Mouse (Mus musculus) midbrain, embryonic 11.5 days (tissue): Measurements from ENCODE around the gene Rdh11. TPM values are rescaled to one million over a fixed set of nuclear protein-coding genes. Genes with fewer than 3 reads are reported as not detected.

Experiments used
- ATAC-seq: fragments of 200-750 bp; cut with Nextera tagmentation; 2 replicates; pipeline ENCODE4 v1.8.0; 2017; ENCODE audit warnings: moderate TSS enrichment, moderate library complexity; ENCODE audit not compliant: low FRiP score
- DNase-seq: peaks from one replicate; pipeline ENCODE4 v3.0.0; 2015; ENCODE audit warnings: low spot score; ENCODE audit errors: missing footprints
- H3K27ac ChIP-seq: fragments of 300-500 bp; sonication (generic); 2 replicates; pipeline ENCODE4 v1.5.1; 2014; ENCODE audit warnings: low read depth, low read length
- H3K27me3 ChIP-seq: fragments of 300-500 bp; sonication (generic); 2 replicates; pipeline ENCODE4 v1.6.1; 2014; ENCODE audit warnings: mild to moderate bottlenecking, low read length, moderate library complexity, mixed read lengths; ENCODE audit not compliant: control insufficient read depth, insufficient read depth
- H3K36me3 ChIP-seq: fragments of 300-500 bp; sonication (generic); 2 replicates; pipeline ENCODE4 v1.6.1; 2014; ENCODE audit warnings: mild to moderate bottlenecking, low read length, moderate library complexity, mixed read lengths; ENCODE audit not compliant: control insufficient read depth, insufficient read depth
- H3K4me1 ChIP-seq: fragments of 300-500 bp; sonication (generic); 2 replicates; pipeline ENCODE4 v1.6.1; 2014; ENCODE audit warnings: low read length; ENCODE audit not compliant: control insufficient read depth, insufficient read depth
- H3K4me2 ChIP-seq: fragments of 300-500 bp; sonication (generic); 2 replicates; pipeline ENCODE4 v1.6.1; 2014; ENCODE audit warnings: mild to moderate bottlenecking, moderate library complexity
- H3K4me3 ChIP-seq: fragments of 300-500 bp; sonication (generic); 2 replicates; pipeline ENCODE4 v1.5.1; 2014; ENCODE audit warnings: low read depth, low read length
- H3K9ac ChIP-seq: fragments of 300-500 bp; sonication (generic); 2 replicates; pipeline ENCODE4 v1.6.1; 2014; ENCODE audit warnings: low read length
- H3K9me3 ChIP-seq: fragments of 300-500 bp; sonication (generic); 2 replicates; pipeline ENCODE4 v1.6.1; 2016; ENCODE audit warnings: low read length; ENCODE audit not compliant: control insufficient read depth
- WGBS: fragments of 180-500 bp; shearing (Covaris S2); extraction: QIAGEN DNeasy Blood & Tissue Kit; methylation state at CpG from one replicate; pipeline ENCODE4 v1.1.7; 2014; 5-methylcytosine and 5-hydroxymethylcytosine counted together
- polyA plus RNA-seq: library from polyadenylated mRNA; unstranded; fragments of >200 nt; fragmentation: Nextera tagmentation; extraction: Ambion mirVana; gene quantifications from 2 replicates; pipeline ENCODE4 v1.2.1, GENCODE M21; 2014

Gene Rdh11
- 28.9 and 31.1 TPM in 2 replicates for polyA plus RNA-seq

- no peaks in the 10 kb centered on the region for H3K9me3 ChIP-seq
- ATAC-seq (peak; percentile 33; the same call in 1 of the 2 replicates), DNase-seq (no peak)
- peaks cover 2% of the 10 kb centered on the region for H3K36me3 ChIP-seq
- H3K27ac ChIP-seq, result 0 out of 2 replicates have a peak within 1 kb of the TSS, but pooled peaks have one; percentile 14
- no peaks in the 10 kb centered on the region for H3K27me3 ChIP-seq
- WGBS, result 61% methylated on average over 6 of the region's 6 CpGs
- peak within 1 kb of the TSS; percentile 67 for H3K9ac ChIP-seq
- peak within 1 kb of the TSS; percentile 65 for H3K4me2 ChIP-seq
- peaks cover 8% of the 10 kb centered on the region for H3K4me1 ChIP-seq
- H3K4me3 ChIP-seq, result peak within 1 kb of the TSS; percentile 71
Measured at GRCm38 (mm10) chr12:79192193-79192592, at the start of gene Rdh11. Rdh11 (minus strand) TSS chr12:79192293.

GRCm38 (mm10) chr12:79235485-79236080, 43.5 kb upstream of the Rdh11 start:
- no peak overlapping the region for H3K9ac ChIP-seq
- no peak for DNase-seq
- no peak overlapping the region for H3K27ac ChIP-seq
- H3K4me1 ChIP-seq, result peaks cover 3% of the 10 kb centered on the region; the same call in 1 of the 2 replicates
- H3K9me3 ChIP-seq, result no peaks in the 10 kb centered on the region
- ATAC-seq, result no peak
- no peak overlapping the region for H3K4me2 ChIP-seq
- no peak overlapping the region for H3K4me3 ChIP-seq
- peaks cover 9% of the 10 kb centered on the region; the same call in 1 of the 2 replicates for H3K36me3 ChIP-seq
- WGBS, result 78% methylated on average over 11 of the region's 11 CpGs
- no peaks in the 10 kb centered on the region for H3K27me3 ChIP-seq

- Histone ChIP-seq H3K36me3 (no peaks in the 10 kb centered on the region), H3K9me3 (no peaks in the 10 kb centered on the region), H3K4me1 (no peaks in the 10 kb centered on the region), H3K4me2 (no peak overlapping the region), H3K9ac (no peak overlapping the region), H3K27me3 (no peaks in the 10 kb centered on the region), H3K4me3 (no peak overlapping the region), H3K27ac (no peak overlapping the region)
- WGBS, result 77% methylated on average over 5 of the region's 5 CpGs
- DNase-seq, result no peak
- ATAC-seq, result no peak
Measured at GRCm38 (mm10) chr12:79217511-79217910, 25.4 kb upstream of the Rdh11 start.

- H3K36me3 ChIP-seq, result no peaks in the 10 kb centered on the region
- DNase-seq (no peak), ATAC-seq (no peak)
- 96% methylated on average over 8 of the region's 8 CpGs for WGBS
- H3K4me2 ChIP-seq, result no peak overlapping the region
- no peak overlapping the region for H3K27ac ChIP-seq
- H3K4me3 ChIP-seq, result no peak overlapping the region
- no peak overlapping the region for H3K9ac ChIP-seq
- H3K9me3 ChIP-seq, result no peaks in the 10 kb centered on the region
- H3K27me3 ChIP-seq, result no peaks in the 10 kb centered on the region
- H3K4me1 ChIP-seq, result no peaks in the 10 kb centered on the region
Measured at GRCm38 (mm10) chr12:79211447-79211846, 19.4 kb upstream of the Rdh11 start.

GRCm38 (mm10) chr12:79208703-79209464, 16.8 kb upstream of the Rdh11 start, which contains the start of gene Rdh12:
Rdh12 (plus strand) TSS chr12:79208914.
- H3K4me3 ChIP-seq, result peak within 1 kb of the TSS; percentile 37
- H3K36me3 ChIP-seq, result no peaks in the 10 kb centered on the region
- ATAC-seq (peak; percentile 64; the same call in 1 of the 2 replicates), DNase-seq (peak; percentile 95)
- H3K4me1 ChIP-seq, result no peaks in the 10 kb centered on the region
- peak within 1 kb of the TSS; percentile 54 for H3K9ac ChIP-seq
- 5% methylated on average over 13 of the region's 13 CpGs for WGBS
- peak within 1 kb of the TSS; percentile 65 for H3K4me2 ChIP-seq
- H3K9me3 ChIP-seq, result no peaks in the 10 kb centered on the region
- no peaks in the 10 kb centered on the region for H3K27me3 ChIP-seq
- H3K27ac ChIP-seq, result no peak within 1 kb of the TSS

GRCm38 (mm10) chr12:79201882-79202281, 9.8 kb upstream of the Rdh11 start:
- no peaks in the 10 kb centered on the region for H3K4me1 ChIP-seq
- no peak overlapping the region for H3K4me3 ChIP-seq
- no peak overlapping the region for H3K27ac ChIP-seq
- H3K27me3 ChIP-seq, result no peaks in the 10 kb centered on the region
- WGBS, result 80% methylated on average over 3 of the region's 3 CpGs
- DNase-seq (no peak), ATAC-seq (no peak)
- no peak overlapping the region for H3K4me2 ChIP-seq
- H3K9me3 ChIP-seq, result no peaks in the 10 kb centered on the region
- H3K9ac ChIP-seq, result no peak overlapping the region
- H3K36me3 ChIP-seq, result no peaks in the 10 kb centered on the region

GRCm38 (mm10) chr12:79197105-79197504, 5.0 kb upstream of the Rdh11 start:
- Histone ChIP-seq H3K4me3 (no peak overlapping the region), H3K4me1 (no peaks in the 10 kb centered on the region), H3K4me2 (no peak overlapping the region), H3K27ac (no peak overlapping the region), H3K36me3 (no peaks in the 10 kb centered on the region), H3K9ac (no peak overlapping the region), H3K9me3 (no peaks in the 10 kb centered on the region), H3K27me3 (no peaks in the 10 kb centered on the region)
- no peak for ATAC-seq
- WGBS, result 88% methylated on average over 5 of the region's 5 CpGs
- no peak for DNase-seq

GRCm38 (mm10) chr12:79193441-79193840, 1.3 kb upstream of the Rdh11 start:
- peak; percentile 89 for DNase-seq

GRCm38 (mm10) chr12:79191701-79192100, 392 bp downstream of the Rdh11 start:
- Histone ChIP-seq H3K4me3 (peak overlapping the region; percentile 71), H3K9ac (peak overlapping the region; percentile 67), H3K36me3 (peaks cover 2% of the 10 kb centered on the region), H3K9me3 (no peaks in the 10 kb centered on the region), H3K27me3 (no peaks in the 10 kb centered on the region), H3K4me2 (peak overlapping the region; percentile 65), H3K4me1 (peaks cover 8% of the 10 kb centered on the region), H3K27ac (no peak overlapping the region)
- peak; percentile 99 for DNase-seq
- peak; percentile 92 for ATAC-seq
- 7% methylated on average over 14 of the region's 14 CpGs for WGBS

More at GRCm38 (mm10) chr12:79193441-79193840, 1.3 kb upstream of the Rdh11 start:
- Histone ChIP-seq H3K27me3 (no peaks in the 10 kb centered on the region), H3K4me3 (no peak overlapping the region), H3K9me3 (no peaks in the 10 kb centered on the region), H3K9ac (no peak overlapping the region), H3K36me3 (no peaks in the 10 kb centered on the region), H3K4me1 (peaks cover 8% of the 10 kb centered on the region), H3K27ac (no peak overlapping the region), H3K4me2 (no peak overlapping the region)
- ATAC-seq, result no peak
- WGBS, result 6% methylated on average over 3 of the region's 3 CpGs
